Mouse (Mus musculus) cortical plate, adult 2 months (tissue): Measurements from ENCODE around the gene Sec31a. TPM values are rescaled to one million over a fixed set of nuclear protein-coding genes. Genes with fewer than 3 reads are reported as not detected.

Experiments
- H3K27ac ChIP-seq: fragments of 200-500 bp; 2 replicates; pipeline ENCODE4 v1.5.1; 2012; ENCODE audit warnings: low read length, control low read depth, inconsistent platforms; ENCODE audit not compliant: insufficient read depth
- H3K4me1 ChIP-seq: fragments of 200-500 bp; 2 replicates; pipeline ENCODE4 v1.6.1; 2011; ENCODE audit warnings: low read length; ENCODE audit not compliant: control insufficient read depth, insufficient read depth
- H3K4me3 ChIP-seq: fragments of 200-500 bp; 2 replicates; pipeline ENCODE4 v1.5.1; 2011; ENCODE audit warnings: mild to moderate bottlenecking, low read length, control low read depth; ENCODE audit not compliant: insufficient read depth
- CTCF ChIP-seq: fragments of 200-500 bp; IDR thresholded peaks from 2 replicates; pipeline ENCODE4 v1.5.1; 2011; ENCODE audit warnings: mild to moderate bottlenecking, control low read depth, low read length; ENCODE audit not compliant: insufficient read depth; ENCODE audit errors: extremely low read depth
- POLR2A ChIP-seq: fragments of 200-500 bp; IDR thresholded peaks from 2 replicates; pipeline ENCODE4 v1.6.1; 2011; ENCODE audit warnings: mild to moderate bottlenecking, low read length, control low read depth; ENCODE audit not compliant: insufficient read depth; ENCODE audit errors: extremely low read depth
- polyA plus RNA-seq: library from polyadenylated mRNA; depleted of rRNA; stranded (reverse); fragments of >200 nt; gene quantifications from 2 replicates; pipeline ENCODE4 v1.2.3, GENCODE M21; 2012; rRNA removed

Gene Sec31a
- polyA plus RNA-seq: 106 and 113 TPM in 2 replicates

DNA sequence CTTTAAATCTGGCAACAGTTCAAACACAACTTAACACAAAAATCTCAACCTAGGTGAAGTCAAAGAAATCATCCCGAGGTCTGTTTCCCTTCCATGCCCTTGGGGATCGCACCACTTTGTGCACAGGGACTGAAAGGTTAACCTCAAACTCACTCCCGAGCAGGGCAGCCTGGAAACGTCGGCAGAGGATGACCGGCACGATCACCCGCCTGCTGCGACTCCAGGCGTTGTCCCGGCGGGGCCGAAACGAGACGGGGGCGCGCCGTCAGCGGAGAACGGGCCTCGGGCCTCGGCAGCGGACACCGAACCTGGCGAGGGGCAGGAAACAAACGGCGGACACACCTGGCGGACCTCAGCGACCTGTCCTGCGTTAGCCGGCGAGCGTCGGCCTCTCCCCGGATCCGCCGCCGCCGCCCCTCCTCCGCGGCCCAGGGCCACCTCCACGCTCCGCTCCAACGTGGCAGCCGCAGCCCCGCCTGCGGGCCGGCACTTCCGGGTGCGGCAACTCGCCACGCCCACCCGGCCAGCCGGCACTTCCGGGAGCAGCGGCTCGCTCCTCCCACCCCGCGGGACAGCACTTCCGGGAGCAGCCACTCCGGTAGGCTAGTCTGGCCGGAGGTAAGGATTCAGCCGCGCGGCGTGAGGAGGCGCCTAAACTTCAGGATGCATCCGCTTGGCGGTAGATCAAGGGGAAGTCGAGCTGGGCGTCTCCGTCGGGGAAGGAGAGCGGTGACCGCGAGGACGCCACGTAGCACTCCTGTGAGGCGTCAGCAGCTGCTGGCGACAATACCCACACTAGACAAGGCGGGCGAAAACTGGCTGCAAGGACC is at the start of gene Sec31a:
Sec31a (minus strand) TSS at position 474 of the 830 bp plus-strand sequence.
- TF ChIP-seq CTCF (no peak), POLR2A (peak; percentile 89)
- H3K4me3 ChIP-seq: peak within 1 kb of the TSS; percentile 73
- H3K4me1 ChIP-seq: peaks cover 4% of the 10 kb centered on the region; the same call in 1 of the 2 replicates
- peak within 1 kb of the TSS; percentile 47; the same call in 1 of the 2 replicates for H3K27ac ChIP-seq

- no peaks in the 10 kb centered on the region for H3K4me1 ChIP-seq
- TF ChIP-seq POLR2A (no peak), CTCF (no peak)
- no peak overlapping the region for H3K4me3 ChIP-seq
- no peak overlapping the region for H3K27ac ChIP-seq
Observed at GRCm38 (mm10) chr5:100462374-100462773, 46.3 kb upstream of the Sec31a start.

- TF ChIP-seq CTCF: no peak
- TF ChIP-seq POLR2A: no peak
- Histone ChIP-seq H3K4me1 (no peaks in the 10 kb centered on the region), H3K27ac (no peak overlapping the region), H3K4me3 (no peak overlapping the region)
Observed at GRCm38 (mm10) chr5:100461526-100461925, 45.5 kb upstream of the Sec31a start.

GRCm38 (mm10) chr5:100459468-100459867 is 43.4 kb upstream of the Sec31a start:
- TF ChIP-seq POLR2A (no peak), CTCF (no peak)
- no peak overlapping the region for H3K27ac ChIP-seq
- no peaks in the 10 kb centered on the region for H3K4me1 ChIP-seq
- H3K4me3 ChIP-seq: no peak overlapping the region

GRCm38 (mm10) chr5:100451871-100452270 is 35.8 kb upstream of the Sec31a start:
- no peak overlapping the region for H3K4me3 ChIP-seq
- no peak overlapping the region for H3K27ac ChIP-seq
- no peaks in the 10 kb centered on the region for H3K4me1 ChIP-seq
- no peak for TF ChIP-seq POLR2A
- TF ChIP-seq CTCF: no peak

- Histone ChIP-seq H3K4me1 (peaks cover 1% of the 10 kb centered on the region; the same call in 1 of the 2 replicates), H3K27ac (no peak overlapping the region), H3K4me3 (no peak overlapping the region)
- no peak for TF ChIP-seq CTCF
- TF ChIP-seq POLR2A: no peak
Observed at GRCm38 (mm10) chr5:100438796-100439195, 22.8 kb upstream of the Sec31a start.

- TF ChIP-seq CTCF (no peak), POLR2A (no peak)
- peaks cover 1% of the 10 kb centered on the region; the same call in 1 of the 2 replicates for H3K4me1 ChIP-seq
Observed at GRCm38 (mm10) chr5:100437917-100438316, 21.9 kb upstream of the Sec31a start.

DNA sequence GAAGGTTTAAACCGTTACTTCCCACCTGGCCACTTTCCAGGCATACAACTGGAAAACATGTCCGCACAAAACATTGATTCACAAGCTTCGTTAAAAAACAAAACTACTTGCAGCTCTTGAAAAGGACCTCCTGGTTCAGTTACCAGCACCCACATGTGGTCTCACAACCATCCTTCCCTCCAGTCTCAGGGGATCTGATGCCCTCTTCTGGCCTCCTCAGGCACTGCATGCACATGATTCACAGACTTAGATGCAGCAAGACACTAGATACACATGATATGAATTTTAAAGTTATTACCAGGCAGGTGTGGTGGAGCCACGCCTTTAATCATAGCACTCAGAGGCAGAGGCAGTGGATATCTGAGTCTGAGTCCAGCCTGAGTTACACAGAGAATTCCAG is 21.1 kb upstream of the Sec31a start:
- peaks cover 1% of the 10 kb centered on the region; the same call in 1 of the 2 replicates for H3K4me1 ChIP-seq
- H3K27ac ChIP-seq: no peak overlapping the region
- TF ChIP-seq CTCF: no peak
- TF ChIP-seq POLR2A: no peak
- no peak overlapping the region for H3K4me3 ChIP-seq

More at GRCm38 (mm10) chr5:100437917-100438316, 21.9 kb upstream of the Sec31a start:
- no peak overlapping the region for H3K27ac ChIP-seq
- H3K4me3 ChIP-seq: no peak overlapping the region

- H3K4me3 ChIP-seq: no peak overlapping the region
- no peak overlapping the region for H3K27ac ChIP-seq
- peaks cover 5% of the 10 kb centered on the region for H3K4me1 ChIP-seq
- TF ChIP-seq CTCF: no peak
- no peak for TF ChIP-seq POLR2A
Observed at GRCm38 (mm10) chr5:100430966-100431365, 14.9 kb upstream of the Sec31a start.

GRCm38 (mm10) chr5:100430076-100430390 is 14.0 kb upstream of the Sec31a start:
- TF ChIP-seq POLR2A (no peak), CTCF (no peak)
- H3K27ac ChIP-seq: peak overlapping the region; percentile 39
- peaks cover 5% of the 10 kb centered on the region for H3K4me1 ChIP-seq
- peak overlapping the region; percentile 85 for H3K4me3 ChIP-seq
